Mouse (Mus musculus): Measurements from ENCODE around the gene Irf6. TPM values are rescaled to one million over a fixed set of nuclear protein-coding genes. Genes with fewer than 3 reads are reported as not detected.

The Irf6 gene
- polyA plus RNA-seq, 1 experiment from 2014 or later = 9.7 TPM

DNA sequence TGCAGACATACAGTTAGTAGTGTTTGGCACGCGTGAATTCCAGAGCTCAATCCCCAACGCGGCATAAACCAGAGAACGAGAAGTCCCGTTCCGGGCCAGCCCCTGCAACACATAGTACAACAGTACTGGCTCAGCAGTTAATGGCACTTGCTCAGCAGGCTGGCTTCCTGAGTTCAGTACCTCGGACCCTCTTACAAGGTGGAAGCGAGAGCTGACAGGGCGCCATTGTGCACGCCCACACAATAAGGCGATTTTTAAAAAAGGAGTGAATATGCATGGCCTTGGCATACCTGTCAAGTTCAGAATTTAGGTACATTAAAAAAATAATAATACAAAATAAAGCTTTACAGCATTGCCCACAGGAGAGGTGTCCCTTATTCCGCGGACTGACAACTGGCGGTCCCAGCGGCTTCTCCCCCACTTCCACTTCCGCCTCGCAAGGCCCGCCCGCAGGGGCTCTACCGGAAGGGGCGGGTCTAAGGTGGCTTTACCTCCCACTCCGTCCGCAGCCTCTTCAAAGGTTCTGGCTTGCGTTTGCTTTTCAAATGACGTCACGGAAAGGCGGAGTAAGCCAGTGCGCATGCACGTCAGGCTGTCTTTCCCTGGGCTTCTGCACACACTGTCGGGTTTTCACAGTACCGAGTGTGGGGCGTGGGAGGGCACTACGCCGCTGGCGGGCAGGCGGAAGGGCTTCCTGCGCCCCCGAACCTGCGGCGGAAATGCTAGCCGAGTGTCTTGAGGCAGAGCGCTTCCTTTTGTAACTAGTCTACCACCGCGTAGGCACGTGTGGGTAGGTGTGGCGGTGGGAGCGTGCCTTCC lies 20.3 kb downstream of the Irf6 start:
- ATAC-seq = peak; percentile 98
- TF ChIP-seq CTCF (IDR thresholded peaks at IDR 0.05; ENCODE audit: low read depth) (peak; percentile 28; the same call in 1 of the 2 replicates), EP300 (IDR thresholded peaks at IDR 0.05; ENCODE audit: low read depth) (no peak)
- Histone ChIP-seq H3K27me3 (ENCODE audit: insufficient read depth, low read length) (no peaks in the 10 kb centered on the region), H3K4me3 (ENCODE audit: low read depth, low read length) (peak overlapping the region; percentile 77), H3K9me3 (ENCODE audit: low read length) (no peaks in the 10 kb centered on the region), H3K36me3 (replicated peaks; ENCODE audit: insufficient read depth, low read length) (no peaks in the 10 kb centered on the region), H3K9ac (replicated peaks) (peak overlapping the region; percentile 80), H3K27ac (ENCODE audit: low read depth) (peak overlapping the region; percentile 87), H3K4me2 (ENCODE audit: low read depth, low read length) (peak overlapping the region; percentile 87), H3K4me1 (ENCODE audit: insufficient read depth) (peaks cover 28% of the 10 kb centered on the region)
- peak; percentile 97 for DNase-seq
- 2% methylated on average over 48 of the region's 48 CpGs for WGBS (ENCODE audit: insufficient replicate concordance)

DNA sequence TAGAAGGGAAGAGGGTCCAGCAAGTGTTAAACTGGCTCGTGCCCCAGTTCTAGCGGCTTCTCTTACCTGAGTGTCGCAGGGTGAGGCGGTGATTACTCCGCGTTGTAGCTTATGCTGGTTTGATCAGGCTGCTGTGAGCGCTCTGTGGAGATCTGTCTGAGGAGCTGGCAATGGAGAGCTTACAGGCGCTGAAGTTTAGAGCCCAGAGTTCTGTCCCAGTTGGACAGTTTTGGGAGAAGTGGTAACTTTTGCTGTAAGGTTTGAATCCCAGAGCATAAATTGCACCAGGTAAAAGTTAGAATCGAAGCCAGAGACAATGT lies 20.9 kb downstream of the Irf6 start:
- Histone ChIP-seq H3K36me3 (replicated peaks; ENCODE audit: insufficient read depth, low read length) (no peaks in the 10 kb centered on the region), H3K4me3 (ENCODE audit: low read depth, low read length) (peak overlapping the region; percentile 77), H3K9ac (replicated peaks) (peak overlapping the region; percentile 69), H3K27me3 (ENCODE audit: insufficient read depth, low read length) (no peaks in the 10 kb centered on the region), H3K9me3 (ENCODE audit: low read length) (no peaks in the 10 kb centered on the region), H3K4me1 (ENCODE audit: insufficient read depth) (peaks cover 28% of the 10 kb centered on the region), H3K27ac (ENCODE audit: low read depth) (peak overlapping the region; percentile 87), H3K4me2 (ENCODE audit: low read depth, low read length) (peak overlapping the region; percentile 87)
- TF ChIP-seq CTCF (IDR thresholded peaks at IDR 0.05; ENCODE audit: low read depth) (no peak), EP300 (IDR thresholded peaks at IDR 0.05; ENCODE audit: low read depth) (no peak)
- DNase-seq (no peak), ATAC-seq (no peak)
- 14% methylated on average over 9 of the region's 9 CpGs for WGBS (ENCODE audit: insufficient replicate concordance)

DNA sequence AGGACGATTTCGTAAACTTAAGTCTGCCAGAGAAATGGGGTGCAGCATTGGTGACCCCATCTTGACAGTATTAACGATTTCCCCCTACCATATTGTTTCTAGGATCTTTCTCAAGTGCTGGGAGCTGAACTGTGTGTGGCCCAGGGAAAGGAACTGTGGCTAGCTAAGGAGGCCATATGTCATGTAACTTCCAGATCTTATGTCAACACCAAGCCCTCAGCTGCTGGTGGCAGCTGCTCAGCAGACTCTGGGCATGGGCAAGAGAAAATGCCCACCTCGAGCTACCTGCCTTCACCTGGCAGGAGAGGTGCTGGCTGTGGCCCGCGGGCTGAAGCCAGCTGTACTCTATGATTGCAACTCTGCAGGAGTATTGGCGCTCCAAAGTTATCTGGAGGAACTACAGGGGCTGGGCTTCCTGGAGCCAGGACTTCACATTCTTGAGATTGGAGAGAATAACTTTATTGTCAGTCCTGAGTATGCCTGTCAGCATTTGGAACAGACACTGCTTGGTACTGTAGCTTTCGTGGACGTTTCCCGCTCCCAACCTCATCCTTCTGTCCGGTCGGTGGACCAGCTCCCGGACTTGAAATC lies 21.3 kb downstream of the Irf6 start:
- Histone ChIP-seq H3K9me3 (ENCODE audit: low read length) (no peaks in the 10 kb centered on the region), H3K27me3 (ENCODE audit: insufficient read depth, low read length) (no peaks in the 10 kb centered on the region), H3K4me2 (ENCODE audit: low read depth, low read length) (peak overlapping the region; percentile 87), H3K36me3 (replicated peaks; ENCODE audit: insufficient read depth, low read length) (no peaks in the 10 kb centered on the region), H3K9ac (replicated peaks) (peak overlapping the region; percentile 69), H3K4me1 (ENCODE audit: insufficient read depth) (peaks cover 28% of the 10 kb centered on the region), H3K4me3 (ENCODE audit: low read depth, low read length) (peak overlapping the region; percentile 77), H3K27ac (ENCODE audit: low read depth) (peak overlapping the region; percentile 87)
- DNase-seq (no peak), ATAC-seq (no peak)
- TF ChIP-seq CTCF (IDR thresholded peaks at IDR 0.05; ENCODE audit: low read depth) = no peak
- TF ChIP-seq EP300 (IDR thresholded peaks at IDR 0.05; ENCODE audit: low read depth) = no peak
- WGBS (ENCODE audit: insufficient replicate concordance) = 69% methylated on average over 13 of the region's 13 CpGs

DNA sequence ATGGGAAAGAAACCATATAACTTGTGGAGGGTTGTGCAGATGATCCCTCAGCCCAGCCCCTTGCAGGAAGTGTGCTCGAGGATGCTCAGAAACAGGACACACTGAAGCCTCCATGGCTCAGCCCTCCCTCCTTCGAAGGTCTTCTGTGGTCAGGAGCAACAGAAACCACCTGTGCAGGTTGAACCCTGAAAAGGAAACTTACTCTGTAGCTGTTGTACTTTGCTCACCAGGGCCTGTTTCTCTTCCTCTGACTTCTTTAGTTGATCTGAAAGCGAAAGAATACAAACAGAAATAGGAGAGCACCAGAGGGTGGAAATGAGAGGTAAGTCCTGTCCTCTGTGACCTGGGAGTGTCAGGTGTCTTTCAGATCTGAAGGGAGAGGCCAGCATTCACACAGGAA lies 28.2 kb downstream of the Irf6 start:
- H3K4me2 ChIP-seq (ENCODE audit: low read depth, low read length) = no peak overlapping the region
- no peak overlapping the region for H3K4me3 ChIP-seq (ENCODE audit: low read depth, low read length)
- DNase-seq = no peak
- ATAC-seq = no peak
- H3K27ac ChIP-seq (ENCODE audit: low read depth) = no peak overlapping the region
- H3K4me1 ChIP-seq (ENCODE audit: insufficient read depth) = no peaks in the 10 kb centered on the region
- TF ChIP-seq CTCF (IDR thresholded peaks at IDR 0.05; ENCODE audit: low read depth) (no peak), EP300 (IDR thresholded peaks at IDR 0.05; ENCODE audit: low read depth) (no peak)
- H3K27me3 ChIP-seq (ENCODE audit: insufficient read depth, low read length) = no peaks in the 10 kb centered on the region
- no peaks in the 10 kb centered on the region for H3K9me3 ChIP-seq (ENCODE audit: low read length)
- H3K36me3 ChIP-seq (replicated peaks; ENCODE audit: insufficient read depth, low read length) = peaks cover 3% of the 10 kb centered on the region; the same call in 1 of the 2 replicates
- H3K9ac ChIP-seq (replicated peaks) = no peak overlapping the region
- WGBS (ENCODE audit: insufficient replicate concordance) = 69% methylated on average over 3 of the region's 3 CpGs

DNA sequence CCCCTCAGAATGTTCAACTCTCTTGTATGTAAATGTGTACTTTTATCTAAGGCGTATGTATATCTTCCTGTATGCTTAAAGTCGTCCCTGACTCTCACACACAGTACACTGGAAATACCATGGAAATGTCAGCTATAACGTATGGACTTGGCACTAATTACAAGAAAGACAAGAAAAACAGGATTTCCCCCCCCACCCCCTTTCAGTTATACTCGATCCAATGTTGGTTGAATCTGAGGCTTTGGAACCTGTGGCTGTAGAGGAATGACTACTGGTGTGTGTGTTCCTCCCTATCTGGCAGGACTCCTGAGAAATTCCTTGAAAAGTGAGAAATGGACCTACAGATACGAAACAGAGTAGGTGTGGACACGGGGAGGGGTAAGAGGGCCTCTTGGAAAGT lies 35.3 kb downstream of the Irf6 start:
- Histone ChIP-seq H3K27me3 (ENCODE audit: insufficient read depth, low read length) (no peaks in the 10 kb centered on the region), H3K36me3 (replicated peaks; ENCODE audit: insufficient read depth, low read length) (peaks cover 3% of the 10 kb centered on the region), H3K9ac (replicated peaks) (no peak overlapping the region), H3K4me1 (ENCODE audit: insufficient read depth) (0 out of 2 replicates have a peak, but pooled peaks cover 3% of the 10 kb centered on the region), H3K4me3 (ENCODE audit: low read depth, low read length) (no peak overlapping the region), H3K9me3 (ENCODE audit: low read length) (no peaks in the 10 kb centered on the region), H3K27ac (ENCODE audit: low read depth) (no peak overlapping the region), H3K4me2 (ENCODE audit: low read depth, low read length) (no peak overlapping the region)
- WGBS (ENCODE audit: insufficient replicate concordance) = 66% methylated on average over 6 of the region's 6 CpGs
- DNase-seq (no peak), ATAC-seq (no peak)
- TF ChIP-seq EP300 (IDR thresholded peaks at IDR 0.05; ENCODE audit: low read depth) (no peak), CTCF (IDR thresholded peaks at IDR 0.05; ENCODE audit: low read depth) (no peak)

DNA sequence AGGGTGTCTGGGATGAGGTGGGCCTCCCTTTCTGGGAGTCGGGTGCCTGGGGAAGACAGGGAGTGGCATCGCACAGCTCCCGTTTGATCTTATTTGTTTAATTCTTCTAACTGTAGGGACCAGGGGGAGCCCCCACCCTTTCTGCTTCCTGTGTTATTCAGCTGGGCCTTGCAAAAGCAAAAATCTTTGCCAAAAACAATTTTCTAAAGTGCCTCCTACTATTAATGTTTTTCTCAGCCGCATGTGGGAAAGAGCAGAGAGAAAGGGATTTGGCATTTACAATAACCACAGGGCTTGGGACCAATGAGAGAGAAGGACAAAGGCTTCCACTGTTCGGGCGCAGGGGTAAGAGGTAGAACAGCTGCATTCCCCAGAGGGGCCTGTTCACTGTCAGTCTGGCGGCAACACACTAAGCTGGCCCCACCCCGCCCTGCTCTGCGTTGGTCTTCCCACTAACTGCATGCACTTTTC lies 36.3 kb downstream of the Irf6 start:
- no peaks in the 10 kb centered on the region for H3K27me3 ChIP-seq (ENCODE audit: insufficient read depth, low read length)
- DNase-seq = no peak
- 56% methylated on average over 9 of the region's 9 CpGs for WGBS (ENCODE audit: insufficient replicate concordance)
- 0 out of 2 replicates have a peak, but pooled peaks cover 3% of the 10 kb centered on the region for H3K4me1 ChIP-seq (ENCODE audit: insufficient read depth)
- peak overlapping the region; percentile 25 for H3K27ac ChIP-seq (ENCODE audit: low read depth)
- TF ChIP-seq EP300 (IDR thresholded peaks at IDR 0.05; ENCODE audit: low read depth) = no peak
- TF ChIP-seq CTCF (IDR thresholded peaks at IDR 0.05; ENCODE audit: low read depth) = no peak
- no peak overlapping the region for H3K4me3 ChIP-seq (ENCODE audit: low read depth, low read length)
- no peak overlapping the region for H3K9ac ChIP-seq (replicated peaks)
- peak; percentile 60 for ATAC-seq
- H3K4me2 ChIP-seq (ENCODE audit: low read depth, low read length) = no peak overlapping the region
- H3K36me3 ChIP-seq (replicated peaks; ENCODE audit: insufficient read depth, low read length) = peaks cover 5% of the 10 kb centered on the region
- H3K9me3 ChIP-seq (ENCODE audit: low read length) = no peaks in the 10 kb centered on the region

Data from liver, postnatal 0 days (tissue).